Mouse (Mus musculus) intestine, postnatal 0 days (tissue): ENCODE data around the gene Gm5244. TPM values are rescaled to one million over a fixed set of nuclear protein-coding genes. Genes with fewer than 3 reads are reported as not detected.
A peak's percentile ranks its signal among the peaks of the same experiment; 100 is the strongest.

ENCODE experiments used
- ATAC-seq: fragments of 200-750 bp; cut with Nextera tagmentation; 2 replicates; pipeline ENCODE4 v1.8.0; 2017; ENCODE audit warnings: mild to moderate bottlenecking, moderate TSS enrichment, moderate library complexity
- H3K27ac ChIP-seq: fragments of 300-500 bp; sonication (generic); 2 replicates; pipeline ENCODE4 v1.5.1; 2014; ENCODE audit warnings: mild to moderate bottlenecking, low read depth, low read length, moderate library complexity
- H3K27me3 ChIP-seq: fragments of 300-500 bp; sonication (generic); replicated peaks from 2 replicates; pipeline ENCODE4 v1.6.1; 2014; ENCODE audit warnings: low read length, mixed read lengths; ENCODE audit not compliant: control insufficient read depth, insufficient read depth
- H3K36me3 ChIP-seq: fragments of 300-500 bp; sonication (generic); 2 replicates; pipeline ENCODE4 v1.6.1; 2014; ENCODE audit warnings: mild to moderate bottlenecking, moderate library complexity; ENCODE audit not compliant: control insufficient read depth, insufficient read depth
- H3K4me1 ChIP-seq: fragments of 300-500 bp; sonication (generic); replicated peaks from 2 replicates; pipeline ENCODE4 v1.6.1; 2014; ENCODE audit warnings: antibody characterized with exemption, low read length, mixed read lengths; ENCODE audit not compliant: control insufficient read depth, insufficient read depth
- H3K4me2 ChIP-seq: fragments of 300-500 bp; sonication (generic); replicated peaks from 2 replicates; pipeline ENCODE4 v1.6.1; 2014; ENCODE audit warnings: low read depth, mild to moderate bottlenecking, moderate library complexity
- H3K4me3 ChIP-seq: fragments of 300-500 bp; sonication (generic); 2 replicates; pipeline ENCODE4 v1.5.1; 2014; ENCODE audit warnings: low read depth, low read length
- H3K9ac ChIP-seq: fragments of 300-500 bp; sonication (generic); 2 replicates; pipeline ENCODE4 v1.6.1; 2014; ENCODE audit warnings: mild to moderate bottlenecking, low read depth, low read length
- H3K9me3 ChIP-seq: fragments of 300-500 bp; sonication (generic); 2 replicates; pipeline ENCODE4 v1.6.1; 2016; ENCODE audit warnings: mixed run types; ENCODE audit not compliant: control insufficient read depth
- CTCF ChIP-seq: sonication (generic); IDR thresholded peaks from 2 replicates; pipeline ENCODE4 v1.5.1; 2016; ENCODE audit warnings: low read depth, mild to moderate bottlenecking, control low read depth, antibody characterized with exemption, moderate library complexity
- WGBS: fragments of 180-500 bp; shearing (Covaris S2); extraction: QIAGEN DNeasy Blood & Tissue Kit; methylation state at CpG from one replicate; pipeline ENCODE4 v1.1.7; 2014; 5-methylcytosine and 5-hydroxymethylcytosine counted together
- polyA plus RNA-seq: library from polyadenylated mRNA; unstranded; fragments of >200 nt; fragmentation: Nextera tagmentation; extraction: Ambion mirVana; gene quantifications from 2 replicates; pipeline ENCODE4 v1.2.1, GENCODE M21; 2015

The Gm5244 gene
- polyA plus RNA-seq, 1 experiment from 2014 or later = not detected

DNA sequence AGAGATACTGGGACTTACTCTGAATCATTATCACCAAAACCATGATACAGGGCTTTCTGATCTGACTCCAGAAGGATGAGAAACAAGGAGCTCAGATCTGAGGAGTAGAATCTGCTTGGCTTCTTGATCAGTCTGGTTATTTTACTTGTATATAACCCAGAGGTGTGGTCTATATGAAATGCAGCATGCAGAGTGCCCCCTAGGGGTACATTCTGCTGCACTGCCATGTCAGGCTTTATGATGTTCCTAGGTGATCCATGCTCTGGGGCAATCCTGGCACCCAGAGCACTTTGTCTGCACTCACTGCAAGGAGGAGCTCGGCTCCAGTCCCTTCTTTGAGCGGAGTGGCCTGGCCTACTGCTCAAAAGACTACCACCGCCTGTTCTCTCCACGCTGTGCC lies 21.9 kb upstream of the Gm5244 start:
- no peaks in the 10 kb centered on the region for H3K4me1 ChIP-seq
- WGBS = 76% methylated on average over 4 of the region's 4 CpGs
- H3K36me3 ChIP-seq = no peaks in the 10 kb centered on the region
- no peaks in the 10 kb centered on the region for H3K27me3 ChIP-seq
- H3K27ac ChIP-seq = no peak overlapping the region
- H3K9me3 ChIP-seq = no peaks in the 10 kb centered on the region
- no peak overlapping the region for H3K4me3 ChIP-seq
- peak; percentile 44 for TF ChIP-seq CTCF
- no peak for ATAC-seq
- H3K9ac ChIP-seq = no peak overlapping the region
- no peak overlapping the region for H3K4me2 ChIP-seq

DNA sequence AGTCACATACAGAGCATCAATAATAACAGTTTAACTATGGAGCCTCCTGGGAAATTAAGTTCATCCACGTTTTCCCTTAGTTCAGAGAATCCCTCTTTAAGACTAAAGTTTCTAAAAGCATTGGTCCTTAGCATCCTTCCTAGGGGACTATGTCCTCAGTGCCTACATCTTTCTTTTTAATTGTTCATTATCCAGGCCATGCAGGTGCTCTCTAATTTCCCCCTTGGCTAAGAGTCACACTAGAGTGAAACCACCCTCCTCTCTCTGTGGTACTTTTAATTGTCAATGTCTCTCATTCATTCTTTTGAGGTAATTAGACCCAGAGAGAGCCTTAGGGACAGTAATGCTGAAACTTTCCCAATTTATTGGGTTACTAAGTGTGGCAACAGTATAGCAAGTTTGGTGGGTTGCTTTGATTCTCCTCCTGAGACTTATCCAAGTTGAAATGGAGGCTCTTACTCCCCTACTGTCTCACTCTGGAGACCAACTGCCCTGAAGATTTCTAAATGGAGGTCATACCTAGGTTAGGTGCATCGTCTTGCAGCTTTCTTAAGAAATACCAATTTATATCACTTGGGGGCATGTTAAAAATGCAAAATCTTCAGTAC lies 15.6 kb upstream of the Gm5244 start:
- no peak overlapping the region for H3K27ac ChIP-seq
- no peaks in the 10 kb centered on the region for H3K9me3 ChIP-seq
- no peaks in the 10 kb centered on the region for H3K27me3 ChIP-seq
- no peak for TF ChIP-seq CTCF
- WGBS = 75% methylated on average over 2 of the region's 2 CpGs
- no peaks in the 10 kb centered on the region for H3K4me1 ChIP-seq
- no peak overlapping the region for H3K9ac ChIP-seq
- H3K4me3 ChIP-seq = no peak overlapping the region
- H3K36me3 ChIP-seq = no peaks in the 10 kb centered on the region
- no peak overlapping the region for H3K4me2 ChIP-seq
- ATAC-seq = no peak

DNA sequence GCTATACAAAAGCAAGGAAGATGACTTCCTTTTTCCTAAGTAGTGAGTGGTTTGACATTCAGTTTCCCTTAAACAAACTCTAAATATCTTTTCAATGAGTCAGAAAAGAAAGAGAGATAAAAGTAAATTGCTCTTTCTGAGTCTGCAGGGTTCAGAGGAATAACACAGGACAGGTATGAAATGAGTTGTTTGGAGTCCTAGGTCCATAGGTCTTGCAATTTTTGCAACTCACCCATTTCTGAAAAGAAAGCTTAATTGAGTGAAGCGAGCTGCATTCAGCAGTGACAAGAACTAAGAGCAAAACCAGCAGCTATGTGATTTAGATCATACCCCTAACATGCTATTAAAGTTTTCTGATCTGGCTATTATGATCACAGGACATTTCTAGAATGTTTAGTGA lies 14.9 kb upstream of the Gm5244 start:
- 29% methylated on average over 1 of the region's 1 CpGs for WGBS
- TF ChIP-seq CTCF = no peak
- no peaks in the 10 kb centered on the region for H3K9me3 ChIP-seq
- no peak overlapping the region for H3K4me3 ChIP-seq
- H3K36me3 ChIP-seq = no peaks in the 10 kb centered on the region
- ATAC-seq = no peak
- no peaks in the 10 kb centered on the region for H3K4me1 ChIP-seq
- H3K4me2 ChIP-seq = no peak overlapping the region
- H3K9ac ChIP-seq = no peak overlapping the region
- H3K27ac ChIP-seq = no peak overlapping the region
- no peaks in the 10 kb centered on the region for H3K27me3 ChIP-seq

DNA sequence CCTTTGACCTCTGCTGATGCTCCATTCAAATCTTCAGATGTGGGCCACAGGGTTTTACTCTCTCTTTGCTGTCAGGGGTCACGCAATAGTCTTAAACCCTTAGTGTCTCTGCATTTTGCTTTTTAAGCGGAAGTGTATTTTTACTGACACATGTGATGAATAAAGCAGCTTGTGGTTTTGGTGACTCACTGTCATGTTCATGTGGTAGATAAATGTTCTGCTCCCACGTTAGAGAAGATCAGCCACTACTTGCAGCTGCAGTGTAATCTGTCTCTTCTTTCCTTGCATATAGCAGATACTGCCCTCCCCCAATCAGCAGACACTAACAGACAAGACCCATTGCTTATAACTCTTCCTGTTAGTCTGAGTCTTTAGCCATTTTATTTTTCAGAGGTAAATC lies 12.9 kb upstream of the Gm5244 start:
- Histone ChIP-seq H3K9ac (no peak overlapping the region), H3K9me3 (no peaks in the 10 kb centered on the region), H3K36me3 (no peaks in the 10 kb centered on the region), H3K4me1 (no peaks in the 10 kb centered on the region), H3K4me2 (no peak overlapping the region), H3K4me3 (no peak overlapping the region), H3K27me3 (no peaks in the 10 kb centered on the region), H3K27ac (no peak overlapping the region)
- no peak for ATAC-seq
- TF ChIP-seq CTCF = no peak
- 70% methylated on average over 3 of the region's 3 CpGs for WGBS

DNA sequence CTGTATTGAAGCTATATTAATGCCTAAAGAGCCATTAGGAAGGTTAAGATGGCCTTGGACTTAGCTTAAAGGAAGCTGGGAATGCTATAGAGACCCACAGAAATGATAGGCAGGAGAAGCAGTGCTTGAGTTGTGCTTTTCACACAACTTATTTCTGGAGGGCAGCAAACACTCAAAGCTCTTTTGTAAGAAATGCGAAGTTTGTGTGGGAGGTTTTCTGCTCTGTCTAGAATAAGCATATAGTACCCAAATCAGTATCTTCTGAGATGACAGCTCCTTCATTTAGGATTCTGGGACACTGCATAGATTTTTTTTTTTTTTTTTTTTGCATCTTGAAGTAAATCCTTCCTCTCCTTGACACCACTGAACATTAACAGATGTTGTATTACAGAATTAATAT lies 8.0 kb upstream of the Gm5244 start:
- TF ChIP-seq CTCF = no peak
- WGBS = 85% methylated on average over 1 of the region's 1 CpGs

DNA sequence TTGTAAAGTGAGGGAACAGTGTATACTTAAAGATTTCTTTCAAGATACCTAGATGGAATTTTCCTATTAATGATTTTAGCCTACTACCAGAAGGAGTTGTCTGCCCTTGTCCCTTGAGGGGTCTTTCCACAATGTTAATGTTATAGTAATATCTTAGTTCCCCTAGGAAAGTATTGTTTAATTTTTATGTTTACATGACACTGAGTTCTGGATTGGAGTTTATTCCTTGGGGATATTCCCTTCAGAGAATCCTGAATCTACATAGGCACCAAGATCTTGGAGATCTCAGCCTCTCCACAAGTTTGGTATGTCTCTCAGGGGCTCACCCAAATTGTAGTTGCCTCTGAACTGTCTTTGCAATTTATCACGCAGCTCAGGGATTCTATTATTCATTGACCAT lies 10.5 kb downstream of the Gm5244 start, which contains the start of gene Olfr1444:
Gene Olfr1444, plus strand, starts transcription at position 301 of the 400 bp plus-strand sequence.
- no peak within 1 kb of the TSS for H3K9ac ChIP-seq
- no peak for ATAC-seq
- 55% methylated on average over 1 of the region's 1 CpGs for WGBS
- H3K36me3 ChIP-seq = no peaks in the 10 kb centered on the region
- no peak for TF ChIP-seq CTCF
- H3K4me1 ChIP-seq = no peaks in the 10 kb centered on the region
- H3K4me2 ChIP-seq = no peak within 1 kb of the TSS
- no peak within 1 kb of the TSS for H3K27ac ChIP-seq
- H3K27me3 ChIP-seq = no peaks in the 10 kb centered on the region
- H3K4me3 ChIP-seq = no peak within 1 kb of the TSS
- H3K9me3 ChIP-seq = no peaks in the 10 kb centered on the region

More for the DNA sequence above, 8.0 kb upstream of the Gm5244 start:
- H3K4me3 ChIP-seq = no peak overlapping the region
- no peaks in the 10 kb centered on the region for H3K27me3 ChIP-seq
- ATAC-seq = no peak
- H3K4me2 ChIP-seq = no peak overlapping the region
- H3K9me3 ChIP-seq = no peaks in the 10 kb centered on the region
- H3K9ac ChIP-seq = no peak overlapping the region
- H3K36me3 ChIP-seq = no peaks in the 10 kb centered on the region
- H3K27ac ChIP-seq = no peak overlapping the region
- no peaks in the 10 kb centered on the region for H3K4me1 ChIP-seq

DNA sequence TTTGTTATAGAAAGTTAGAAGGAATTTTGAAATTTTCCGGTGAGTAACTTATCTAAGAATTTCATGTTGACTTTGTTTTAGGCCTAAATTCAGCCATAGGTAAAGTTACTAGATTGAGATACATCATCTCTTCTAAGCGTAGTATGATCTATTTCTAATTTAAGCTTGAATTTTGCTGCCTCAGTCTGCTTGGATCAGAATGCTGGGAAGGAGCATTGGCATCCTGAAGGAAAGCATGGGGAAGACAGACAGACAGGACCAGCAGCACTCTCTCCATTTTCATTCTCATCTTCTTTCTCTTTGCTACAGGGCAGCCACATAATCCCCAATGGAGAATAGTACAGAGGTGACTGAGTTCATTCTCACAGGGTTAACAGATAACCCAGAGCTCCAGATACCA lies 37.1 kb downstream of the Gm5244 start, which contains the start of gene Olfr1445:
Gene Olfr1445, plus strand, starts transcription at position 301 of the 400 bp plus-strand sequence.
- ATAC-seq = no peak
- no peaks in the 10 kb centered on the region for H3K9me3 ChIP-seq
- WGBS = 89% methylated on average over 2 of the region's 2 CpGs

More for the DNA sequence above, 37.1 kb downstream of the Gm5244 start, which contains the start of gene Olfr1445:
- no peak within 1 kb of the TSS for H3K4me3 ChIP-seq
- H3K4me1 ChIP-seq = no peaks in the 10 kb centered on the region
- no peak within 1 kb of the TSS for H3K27ac ChIP-seq
- no peaks in the 10 kb centered on the region for H3K36me3 ChIP-seq
- H3K4me2 ChIP-seq = no peak within 1 kb of the TSS
- no peaks in the 10 kb centered on the region for H3K27me3 ChIP-seq
- H3K9ac ChIP-seq = no peak within 1 kb of the TSS
- no peak for TF ChIP-seq CTCF
